Mouse (Mus musculus): ENCODE data around the gene 9930111J21Rik2.
"Not testable (repeated sequence)": the region's sequence is repeated elsewhere in the genome, so short reads cannot be mapped to it uniquely, and the experiment has no call there.

DNA sequence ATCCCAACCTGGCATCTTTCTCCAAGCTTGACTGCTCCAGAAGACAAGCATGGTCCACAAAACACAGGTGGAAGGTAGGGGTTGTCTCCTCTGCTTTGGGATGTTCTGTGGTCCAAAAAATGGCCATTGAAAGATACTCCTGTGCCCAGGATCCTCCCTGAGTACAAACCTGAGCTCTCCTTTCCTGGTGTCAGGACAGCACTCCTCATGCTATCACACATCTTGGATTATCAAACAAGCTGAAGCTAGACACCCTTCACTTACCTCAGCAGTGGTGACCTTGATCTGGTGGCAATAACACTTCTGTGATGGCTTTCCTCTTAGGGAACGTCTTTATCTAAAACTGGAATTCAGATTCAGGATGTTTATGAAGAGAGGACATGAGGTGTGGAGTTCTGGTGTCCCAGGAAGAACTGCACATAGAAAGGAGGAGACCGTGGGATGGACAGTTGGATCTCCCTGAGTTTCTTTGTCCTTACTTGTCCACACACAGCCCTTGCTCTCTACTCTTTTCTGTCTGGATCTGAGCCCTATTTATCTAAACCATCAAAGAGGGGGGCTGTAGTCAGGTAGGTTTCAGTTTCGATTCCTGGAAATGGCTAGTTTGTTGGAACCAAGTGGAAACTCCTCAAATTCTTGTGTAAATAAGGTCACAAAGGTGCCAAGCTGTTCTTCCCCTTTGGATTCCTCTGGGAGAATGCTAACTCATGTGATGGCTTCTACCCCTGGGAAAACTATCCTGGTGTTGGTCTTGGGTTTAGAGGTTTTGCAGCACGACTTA, 59.1 kb downstream of the 9930111J21Rik2 start, which contains the start of gene Gm12185:
- not testable (repeated sequence) for TF ChIP-seq CTCF (IDR thresholded peaks at IDR 0.05; ENCODE audit: borderline replicate concordance, extremely low read depth, insufficient read depth, insufficient read length); POLR2A (IDR thresholded peaks at IDR 0.05; ENCODE audit: borderline replicate concordance, extremely low read depth, insufficient read depth, insufficient read length, poor library complexity, severe bottlenecking)
